In genomic region chr11:11830884-11831495, GRCm38 (mm10) we compare ENCODE assay signal across 12 mouse cellular contexts. TPM values are rescaled to one million over a fixed set of nuclear protein-coding genes. Genes with fewer than 3 reads are reported as not detected.
DNase-seq lines count a peak whose midpoint lies in the region; ATAC-seq and TF ChIP-seq lines count a peak whose summit lies in the region.
"Had no signal": no experiment of that assay in that cellular context is flagged by ENCODE, and none has a peak within 500 bp of the region (broad histone marks: within the 10 kb centered on the region; RNA-seq: fewer than 3 reads in every experiment).

No protein-coding gene starts in this region.

- WGBS in heart, embryonic 11.5 days (ENCODE audit: insufficient replicate concordance): 30% methylated on average over 12 of the region's 12 CpGs
- 14% methylated on average over 12 of the region's 12 CpGs for WGBS in lung, embryonic 15.5 days
- WGBS in intestine, postnatal 0 days: 26% methylated on average over 12 of the region's 12 CpGs
- WGBS in stomach, embryonic 16.5 days: 24% methylated on average over 12 of the region's 12 CpGs

- H3K4me1 ChIP-seq in heart, embryonic 11.5 days (ENCODE audit: control insufficient read depth, insufficient read depth, low read length): peaks cover 55% of the 10 kb centered on the region
- peaks cover 68% of the 10 kb centered on the region for H3K4me1 ChIP-seq in lung, embryonic 15.5 days
- H3K4me1 ChIP-seq in intestine, postnatal 0 days (replicated peaks; ENCODE audit: control insufficient read depth, insufficient read depth, low read length): peaks cover 15% of the 10 kb centered on the region
- peaks cover 38% of the 10 kb centered on the region for H3K4me1 ChIP-seq in stomach, embryonic 16.5 days (ENCODE audit: control insufficient read depth, insufficient read depth, low read length)

- intact Hi-C loops in heart, postnatal 10 days (cut with DNase I): no loop called here

- DNase-seq in heart, postnatal 10 days: no peak
- DNase-seq in lung, postnatal 25 days (ENCODE audit: low spot score): no peak
- no peak for DNase-seq in right cerebral cortex, adult 18-20 months
- no peak for DNase-seq in embryo, embryonic 10 days (ENCODE audit: low spot score)
- DNase-seq: cerebellum, adult 9-11 months had no signal

- peak overlapping the region; percentile 88 for H3K27ac ChIP-seq in heart, embryonic 11.5 days (ENCODE audit: low read depth, low read length)
- H3K27ac ChIP-seq in lung, embryonic 15.5 days: peak overlapping the region; percentile 96
- H3K27ac ChIP-seq in intestine, postnatal 0 days (ENCODE audit: low read depth, low read length): peak overlapping the region; percentile 35; the same call in 1 of the 2 replicates
- H3K27ac ChIP-seq in stomach, embryonic 16.5 days (ENCODE audit: low read length): peak overlapping the region; percentile 76
- H3K27ac ChIP-seq: hindbrain, embryonic 15.5 days had no signal

- H3K9ac ChIP-seq in heart, embryonic 11.5 days (ENCODE audit: low read depth, low read length): peak overlapping the region; percentile 58; the same call in 1 of the 2 replicates
- no peak overlapping the region for H3K9ac ChIP-seq in lung, embryonic 15.5 days
- H3K9ac ChIP-seq in intestine, postnatal 0 days (ENCODE audit: low read depth, low read length): no peak overlapping the region
- H3K9ac ChIP-seq in stomach, embryonic 16.5 days (ENCODE audit: low read length): 0 out of 2 replicates have a peak overlapping the region, but pooled peaks have one; percentile 46
- H3K9ac ChIP-seq: hindbrain, embryonic 15.5 days; liver, embryonic 15.5 days had no signal

- no peaks in the 10 kb centered on the region for H3K9me3 ChIP-seq in heart, embryonic 11.5 days (replicated peaks; ENCODE audit: control insufficient read depth, low read length)
- no peaks in the 10 kb centered on the region for H3K9me3 ChIP-seq in lung, embryonic 15.5 days
- H3K9me3 ChIP-seq in intestine, postnatal 0 days (ENCODE audit: control insufficient read depth): no peaks in the 10 kb centered on the region
- H3K9me3 ChIP-seq in stomach, embryonic 16.5 days (replicated peaks; ENCODE audit: control insufficient read depth, low read length): no peaks in the 10 kb centered on the region
- H3K9me3 ChIP-seq: hindbrain, embryonic 15.5 days; liver, embryonic 15.5 days had no signal

- no peak for TF ChIP-seq CTCF in intestine, postnatal 0 days (IDR thresholded peaks at IDR 0.05; ENCODE audit: low read depth)

- peak overlapping the region; percentile 5; the same call in 1 of the 2 replicates for H3K4me2 ChIP-seq in heart, embryonic 11.5 days
- H3K4me2 ChIP-seq in lung, embryonic 15.5 days: peak overlapping the region; percentile 17; the same call in 1 of the 2 replicates
- 0 out of 2 replicates have a peak overlapping the region, but pooled peaks have one; percentile 7 for H3K4me2 ChIP-seq in intestine, postnatal 0 days (replicated peaks; ENCODE audit: low read depth)
- no peak overlapping the region for H3K4me2 ChIP-seq in stomach, embryonic 16.5 days (ENCODE audit: low read depth, low read length)
- H3K4me2 ChIP-seq: hindbrain, embryonic 15.5 days had no signal

- no peak for ATAC-seq in heart, embryonic 11.5 days (replicated peaks; ENCODE audit: insufficient number of reproducible peaks, low FRiP score, low TSS enrichment)
- no peak for ATAC-seq in lung, embryonic 15.5 days (ENCODE audit: borderline replicate concordance, extremely low read depth, low FRiP score, low TSS enrichment)
- ATAC-seq in intestine, postnatal 0 days: peak; percentile 74
- ATAC-seq in stomach, embryonic 16.5 days (ENCODE audit: insufficient read depth, low FRiP score): no peak
- ATAC-seq: forebrain, embryonic 16.5 days had no signal

- no peaks in the 10 kb centered on the region for H3K36me3 ChIP-seq in heart, embryonic 11.5 days (ENCODE audit: control insufficient read depth, insufficient read depth, low read length)
- no peaks in the 10 kb centered on the region for H3K36me3 ChIP-seq in lung, embryonic 15.5 days
- H3K36me3 ChIP-seq in intestine, postnatal 0 days (ENCODE audit: control insufficient read depth, insufficient read depth): no peaks in the 10 kb centered on the region
- no peaks in the 10 kb centered on the region for H3K36me3 ChIP-seq in stomach, embryonic 16.5 days (ENCODE audit: control insufficient read depth, insufficient read depth, low read length)
- H3K36me3 ChIP-seq: hindbrain, embryonic 15.5 days; liver, embryonic 15.5 days had no signal

- H3K4me3 ChIP-seq in heart, embryonic 11.5 days (ENCODE audit: low read depth, low read length): no peak overlapping the region
- no peak overlapping the region for H3K4me3 ChIP-seq in lung, embryonic 15.5 days
- no peak overlapping the region for H3K4me3 ChIP-seq in intestine, postnatal 0 days (ENCODE audit: low read depth, low read length)
- no peak overlapping the region for H3K4me3 ChIP-seq in stomach, embryonic 16.5 days (replicated peaks; ENCODE audit: low read length)
- H3K4me3 ChIP-seq: hindbrain, embryonic 15.5 days; liver, embryonic 15.5 days had no signal

- H3K27me3 ChIP-seq in heart, embryonic 11.5 days (ENCODE audit: control insufficient read depth, insufficient read depth, low read length): no peaks in the 10 kb centered on the region
- H3K27me3 ChIP-seq in lung, embryonic 15.5 days: no peaks in the 10 kb centered on the region
- no peaks in the 10 kb centered on the region for H3K27me3 ChIP-seq in intestine, postnatal 0 days (replicated peaks; ENCODE audit: control insufficient read depth, insufficient read depth, low read length)
- H3K27me3 ChIP-seq in stomach, embryonic 16.5 days (ENCODE audit: control insufficient read depth, insufficient read depth, low read length): no peaks in the 10 kb centered on the region
- H3K27me3 ChIP-seq: hindbrain, embryonic 15.5 days had no signal

RNA-seq across cellular contexts. Expression of gene Fignl1, which starts 22.2 kb away (rescaled TPM):
- polyA plus RNA-seq in heart, embryonic 11.5 days (2014; fragmentation: Nextera tagmentation; extraction: Ambion mirVana): 73.1 and 86.9 TPM in 2 replicates
- 1 to 10 TPM; 5.6 to 6.7 TPM for total RNA-seq in heart, postnatal 10 days (2021)
- polyA plus RNA-seq in lung, embryonic 15.5 days (2015; fragmentation: Nextera tagmentation; extraction: Ambion mirVana): 86.1 and 88.1 TPM in 2 replicates
- polyA plus RNA-seq in intestine, postnatal 0 days (2015; fragmentation: Nextera tagmentation; extraction: Ambion mirVana): 8.1 and 8.3 TPM in 2 replicates
- 47.3 and 50.1 TPM in 2 replicates for polyA plus RNA-seq in stomach, embryonic 16.5 days (2015; fragmentation: Nextera tagmentation; extraction: Ambion mirVana)

Comparison
In these comparisons a context has a peak if more than half of its experiments do, and no peak if none do; other contexts are left out.
1. H3K27ac ChIP-seq: peak in every context shown above with its lines; median percentile 96 in lung, embryonic 15.5 days; 88 in heart, embryonic 11.5 days; 76 in stomach, embryonic 16.5 days; 35 in intestine, postnatal 0 days.
2. H3K9ac ChIP-seq: peak in heart, embryonic 11.5 days (single experiment) and stomach, embryonic 16.5 days (single experiment); none in lung, embryonic 15.5 days (single experiment) and intestine, postnatal 0 days (single experiment).